Mouse (Mus musculus) ES-E14 (cell line): ENCODE results near the gene Clybl.

Experiments
- CHD2 ChIP-seq: IDR thresholded peaks from 2 replicates; pipeline ENCODE4 v1.6.1; 2014; ENCODE audit warnings: mild to moderate bottlenecking, low read depth, low read length, inconsistent platforms
- MAFK ChIP-seq: IDR thresholded peaks from 2 replicates; pipeline ENCODE4 v1.6.1; 2014; ENCODE audit warnings: mild to moderate bottlenecking, low read depth, low read length, inconsistent platforms; ENCODE audit not compliant: insufficient read depth

GRCm38 (mm10) chr14:122404596-122405154, 223.2 kb downstream of the Clybl start:
- TF ChIP-seq MAFK, result no peak
- no peak for TF ChIP-seq CHD2
